Mouse (Mus musculus): ENCODE data around the gene Asic5. TPM values are rescaled to one million over a fixed set of nuclear protein-coding genes. Genes with fewer than 3 reads are reported as not detected.

Asic5 gene
- polyA plus RNA-seq, 1 experiment from 2014 or later: 1.1 TPM

GRCm38 (mm10) chr3:82043676-82044075, 61.6 kb downstream of the Asic5 start:
- no peak for TF ChIP-seq CTCF (IDR thresholded peaks at IDR 0.05; ENCODE audit: low read depth)
- TF ChIP-seq EP300 (IDR thresholded peaks at IDR 0.05; ENCODE audit: low read depth): no peak
- no peak overlapping the region for H3K4me3 ChIP-seq (ENCODE audit: low read depth, low read length)
- no peaks in the 10 kb centered on the region for H3K27me3 ChIP-seq (ENCODE audit: insufficient read depth, low read length)
- no peak overlapping the region for H3K9ac ChIP-seq (replicated peaks)
- no peaks in the 10 kb centered on the region for H3K4me1 ChIP-seq (ENCODE audit: insufficient read depth)
- ATAC-seq (no peak), DNase-seq (no peak)
- no peaks in the 10 kb centered on the region for H3K36me3 ChIP-seq (replicated peaks; ENCODE audit: insufficient read depth, low read length)
- no peak overlapping the region for H3K27ac ChIP-seq (ENCODE audit: low read depth)
- no peak overlapping the region for H3K4me2 ChIP-seq (ENCODE audit: low read depth, low read length)
- no peaks in the 10 kb centered on the region for H3K9me3 ChIP-seq (ENCODE audit: low read length)
- WGBS (ENCODE audit: insufficient replicate concordance): 77% methylated on average over 6 of the region's 6 CpGs

DNA sequence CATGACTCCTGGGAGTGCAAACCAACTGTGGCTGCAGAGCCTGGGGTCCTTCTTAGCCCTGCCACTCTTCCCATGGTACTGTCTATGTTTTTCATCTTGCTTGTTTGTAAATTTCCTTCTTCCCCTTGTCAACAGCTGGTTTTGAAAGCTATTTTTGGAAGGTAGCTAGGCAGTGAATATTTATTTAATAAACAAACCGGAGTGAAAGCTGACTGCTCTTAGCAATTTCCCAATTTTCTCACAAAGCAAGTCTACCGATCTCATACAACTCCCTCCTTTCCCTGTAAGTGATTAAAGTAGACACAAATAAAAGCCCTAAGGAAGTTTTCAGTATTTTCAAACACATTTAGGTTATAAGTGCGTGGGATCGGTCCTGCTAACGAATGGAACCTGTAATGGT, 62.8 kb downstream of the Asic5 start:
- H3K4me2 ChIP-seq (ENCODE audit: low read depth, low read length): no peak overlapping the region
- ATAC-seq: no peak
- no peaks in the 10 kb centered on the region for H3K27me3 ChIP-seq (ENCODE audit: insufficient read depth, low read length)
- no peaks in the 10 kb centered on the region for H3K36me3 ChIP-seq (replicated peaks; ENCODE audit: insufficient read depth, low read length)
- no peak overlapping the region for H3K9ac ChIP-seq (replicated peaks)
- H3K9me3 ChIP-seq (ENCODE audit: low read length): no peaks in the 10 kb centered on the region
- H3K4me1 ChIP-seq (ENCODE audit: insufficient read depth): no peaks in the 10 kb centered on the region
- 81% methylated on average over 5 of the region's 5 CpGs for WGBS (ENCODE audit: insufficient replicate concordance)
- no peak overlapping the region for H3K4me3 ChIP-seq (ENCODE audit: low read depth, low read length)
- TF ChIP-seq EP300 (IDR thresholded peaks at IDR 0.05; ENCODE audit: low read depth) (no peak), CTCF (IDR thresholded peaks at IDR 0.05; ENCODE audit: low read depth) (no peak)
- DNase-seq: no peak
- H3K27ac ChIP-seq (ENCODE audit: low read depth): no peak overlapping the region

GRCm38 (mm10) chr3:82046087-82046486, 64.0 kb downstream of the Asic5 start:
- Histone ChIP-seq H3K27ac (ENCODE audit: low read depth) (no peak overlapping the region), H3K9ac (replicated peaks) (no peak overlapping the region), H3K4me3 (ENCODE audit: low read depth, low read length) (no peak overlapping the region), H3K4me1 (ENCODE audit: insufficient read depth) (no peaks in the 10 kb centered on the region), H3K27me3 (ENCODE audit: insufficient read depth, low read length) (no peaks in the 10 kb centered on the region), H3K9me3 (ENCODE audit: low read length) (no peaks in the 10 kb centered on the region), H3K4me2 (ENCODE audit: low read depth, low read length) (no peak overlapping the region), H3K36me3 (replicated peaks; ENCODE audit: insufficient read depth, low read length) (no peaks in the 10 kb centered on the region)
- DNase-seq: no peak
- TF ChIP-seq CTCF (IDR thresholded peaks at IDR 0.05; ENCODE audit: low read depth) (no peak), EP300 (IDR thresholded peaks at IDR 0.05; ENCODE audit: low read depth) (no peak)
- ATAC-seq: no peak
- WGBS (ENCODE audit: insufficient replicate concordance): 77% methylated on average over 8 of the region's 8 CpGs

DNA sequence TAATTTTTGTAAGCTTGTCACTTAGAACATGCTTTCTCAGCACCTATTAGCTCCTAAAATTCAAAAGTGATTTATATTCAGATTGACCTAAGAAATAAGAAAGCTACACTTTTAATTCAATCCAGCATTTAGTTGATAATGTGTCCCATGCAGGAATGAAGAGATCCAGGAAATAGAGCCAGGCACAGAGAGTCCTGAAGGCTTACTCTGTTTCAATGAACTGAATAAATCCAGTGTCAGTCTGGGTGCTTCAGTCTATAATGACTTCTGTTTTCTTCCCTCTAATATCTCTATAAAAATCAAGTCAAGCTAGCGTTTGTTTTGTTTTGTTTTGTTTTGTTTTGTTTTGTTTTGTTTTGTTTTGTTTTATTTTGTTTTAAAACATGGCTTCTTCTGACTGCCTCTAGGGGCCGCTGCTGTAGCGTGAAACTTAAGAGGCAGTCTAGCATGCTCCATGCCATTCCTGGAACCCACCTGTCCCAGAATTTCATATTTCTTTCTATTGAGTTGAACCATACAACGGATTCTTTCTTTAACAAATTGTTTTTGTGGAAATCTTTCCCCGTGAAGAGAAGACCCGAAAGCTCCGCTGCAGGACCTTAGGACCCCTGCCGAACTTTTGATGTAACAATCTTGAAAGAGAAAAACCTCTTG, 65.1 kb downstream of the Asic5 start:
- Histone ChIP-seq H3K4me2 (ENCODE audit: low read depth, low read length) (no peak overlapping the region), H3K27me3 (ENCODE audit: insufficient read depth, low read length) (no peaks in the 10 kb centered on the region), H3K4me3 (ENCODE audit: low read depth, low read length) (no peak overlapping the region), H3K9ac (replicated peaks) (no peak overlapping the region), H3K36me3 (replicated peaks; ENCODE audit: insufficient read depth, low read length) (no peaks in the 10 kb centered on the region), H3K9me3 (ENCODE audit: low read length) (no peaks in the 10 kb centered on the region), H3K27ac (ENCODE audit: low read depth) (no peak overlapping the region), H3K4me1 (ENCODE audit: insufficient read depth) (no peaks in the 10 kb centered on the region)
- WGBS (ENCODE audit: insufficient replicate concordance): 34% methylated on average over 8 of the region's 8 CpGs
- peak; percentile 24 for DNase-seq
- no peak for ATAC-seq
- TF ChIP-seq EP300 (IDR thresholded peaks at IDR 0.05; ENCODE audit: low read depth) (no peak), CTCF (IDR thresholded peaks at IDR 0.05; ENCODE audit: low read depth) (peak; percentile 73)

- no peaks in the 10 kb centered on the region for H3K36me3 ChIP-seq (replicated peaks; ENCODE audit: insufficient read depth, low read length)
- H3K9me3 ChIP-seq (ENCODE audit: low read length): no peaks in the 10 kb centered on the region
- TF ChIP-seq CTCF (IDR thresholded peaks at IDR 0.05; ENCODE audit: low read depth): no peak
- no peak for TF ChIP-seq EP300 (IDR thresholded peaks at IDR 0.05; ENCODE audit: low read depth)
- no peak for DNase-seq
- WGBS (ENCODE audit: insufficient replicate concordance): 69% methylated on average over 4 of the region's 4 CpGs
- H3K4me3 ChIP-seq (ENCODE audit: low read depth, low read length): no peak overlapping the region
- no peaks in the 10 kb centered on the region for H3K4me1 ChIP-seq (ENCODE audit: insufficient read depth)
- ATAC-seq: no peak
- H3K9ac ChIP-seq (replicated peaks): no peak overlapping the region
- no peaks in the 10 kb centered on the region for H3K27me3 ChIP-seq (ENCODE audit: insufficient read depth, low read length)
- no peak overlapping the region for H3K27ac ChIP-seq (ENCODE audit: low read depth)
- no peak overlapping the region for H3K4me2 ChIP-seq (ENCODE audit: low read depth, low read length)
Measured at GRCm38 (mm10) chr3:82048078-82048477, 66.0 kb downstream of the Asic5 start.

- DNase-seq (no peak), ATAC-seq (no peak)
- no peaks in the 10 kb centered on the region for H3K9me3 ChIP-seq (ENCODE audit: low read length)
- 62% methylated on average over 7 of the region's 7 CpGs for WGBS (ENCODE audit: insufficient replicate concordance)
- H3K27ac ChIP-seq (ENCODE audit: low read depth): no peak overlapping the region
- H3K4me1 ChIP-seq (ENCODE audit: insufficient read depth): no peaks in the 10 kb centered on the region
- H3K36me3 ChIP-seq (replicated peaks; ENCODE audit: insufficient read depth, low read length): no peaks in the 10 kb centered on the region
- no peak overlapping the region for H3K4me3 ChIP-seq (ENCODE audit: low read depth, low read length)
- TF ChIP-seq EP300 (IDR thresholded peaks at IDR 0.05; ENCODE audit: low read depth): no peak
- H3K9ac ChIP-seq (replicated peaks): no peak overlapping the region
- no peak overlapping the region for H3K4me2 ChIP-seq (ENCODE audit: low read depth, low read length)
- no peaks in the 10 kb centered on the region for H3K27me3 ChIP-seq (ENCODE audit: insufficient read depth, low read length)
Measured at GRCm38 (mm10) chr3:82048681-82049080, 66.6 kb downstream of the Asic5 start.

DNA sequence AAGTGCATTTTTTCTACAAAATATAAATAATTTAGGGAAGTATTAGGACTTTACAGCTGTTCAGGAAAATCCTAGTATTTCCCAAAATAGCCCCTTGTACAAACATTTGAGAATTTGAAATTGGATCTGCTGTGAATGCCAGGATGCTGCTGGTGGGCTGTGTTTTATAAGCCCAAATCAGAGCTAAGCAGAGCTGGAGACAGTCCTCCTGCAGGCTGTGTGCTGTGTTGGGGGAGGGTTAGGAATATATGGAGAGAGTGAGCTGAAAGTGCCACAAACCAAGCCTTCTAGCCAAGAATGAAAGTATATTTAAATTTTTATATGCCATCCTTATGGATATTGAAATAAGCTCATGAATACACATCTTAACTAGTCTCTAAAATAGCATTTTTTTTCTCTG, 69.4 kb downstream of the Asic5 start:
- Histone ChIP-seq H3K4me2 (ENCODE audit: low read depth, low read length) (no peak overlapping the region), H3K9me3 (ENCODE audit: low read length) (no peaks in the 10 kb centered on the region), H3K27ac (ENCODE audit: low read depth) (no peak overlapping the region), H3K36me3 (replicated peaks; ENCODE audit: insufficient read depth, low read length) (no peaks in the 10 kb centered on the region), H3K4me1 (ENCODE audit: insufficient read depth) (no peaks in the 10 kb centered on the region), H3K27me3 (ENCODE audit: insufficient read depth, low read length) (no peaks in the 10 kb centered on the region), H3K9ac (replicated peaks) (no peak overlapping the region), H3K4me3 (ENCODE audit: low read depth, low read length) (no peak overlapping the region)
- ATAC-seq: no peak
- no peak for DNase-seq
- TF ChIP-seq CTCF (IDR thresholded peaks at IDR 0.05; ENCODE audit: low read depth): no peak
- no peak for TF ChIP-seq EP300 (IDR thresholded peaks at IDR 0.05; ENCODE audit: low read depth)
